Mouse (Mus musculus) heart, adult 2 months (tissue): Measurements from ENCODE around the gene Gm10840.
A peak's percentile ranks its signal among the peaks of the same experiment; 100 is the strongest.

Source experiments
- CTCF ChIP-seq: fragments of 200-600 bp; IDR thresholded peaks from 2 replicates; pipeline ENCODE4 v1.8.1; 2022; ENCODE audit warnings: antibody characterized with exemption, mild to moderate bottlenecking, moderate library complexity
- EP300 ChIP-seq: fragments of 200-500 bp; IDR thresholded peaks from 2 replicates; pipeline ENCODE4 v1.6.1; 2011; ENCODE audit warnings: low read depth, low read length, control low read depth; ENCODE audit not compliant: insufficient read depth
- POLR2A ChIP-seq: fragments of 200-500 bp; IDR thresholded peaks from 2 replicates; pipeline ENCODE4 v1.6.1; 2011; ENCODE audit warnings: mild to moderate bottlenecking, low read depth, low read length, control low read depth; ENCODE audit not compliant: insufficient read depth

DNA sequence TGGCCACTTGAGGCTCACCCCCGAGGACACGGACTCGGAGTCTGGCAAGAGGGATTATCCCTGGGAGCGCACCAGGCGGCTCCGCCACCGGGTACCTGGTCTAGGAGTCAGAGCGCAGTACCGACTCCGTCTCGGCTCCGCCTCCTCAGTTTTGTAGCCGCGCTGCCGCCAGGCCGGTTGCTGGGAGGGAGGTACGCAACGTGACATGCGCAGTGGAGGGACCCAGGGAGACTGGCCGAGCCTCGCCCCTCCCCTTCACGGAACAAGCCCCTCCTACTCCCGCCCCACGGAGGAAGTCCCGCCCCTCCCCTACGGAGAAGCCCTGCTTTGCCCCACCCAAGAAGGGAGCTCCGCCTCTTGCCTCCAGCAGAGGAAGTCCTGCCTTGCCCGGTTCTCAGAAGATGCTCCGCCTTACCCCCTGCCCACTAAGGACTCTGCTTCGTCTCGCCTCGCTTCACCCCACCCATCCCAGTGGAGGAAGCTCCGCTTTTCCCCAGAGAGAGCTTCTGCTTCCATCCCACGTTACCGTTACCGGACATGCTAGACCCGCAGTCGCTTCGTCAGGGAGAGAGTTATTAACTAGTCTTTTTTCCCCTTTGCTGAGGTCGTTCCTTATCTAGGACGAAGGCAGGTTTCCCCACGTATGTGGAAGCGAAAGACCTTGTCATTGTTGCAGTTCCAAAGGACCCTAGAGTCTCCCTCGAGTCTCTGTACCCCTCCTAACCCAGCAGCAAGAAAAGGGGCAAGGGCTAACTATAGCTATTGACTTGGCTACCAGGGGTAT, 32.9 kb downstream of the Gm10840 start:
- TF ChIP-seq CTCF = peak; percentile 40
- 0 out of 2 replicates have a peak, but pooled peaks have one; percentile 66 for TF ChIP-seq EP300
- TF ChIP-seq POLR2A = peak; percentile 96
